Mouse (Mus musculus) liver, embryonic 11.5 days (tissue): ENCODE measurements around the gene Arhgap8. TPM values are rescaled to one million over a fixed set of nuclear protein-coding genes. Genes with fewer than 3 reads are reported as not detected.

Experiments used
- ATAC-seq: fragments of 200-750 bp; cut with Nextera tagmentation; replicated peaks from 2 replicates; pipeline ENCODE4 v1.8.0; 2017; ENCODE audit warnings: moderate number of reproducible peaks, mild to moderate bottlenecking, moderate TSS enrichment, moderate library complexity; ENCODE audit not compliant: low FRiP score
- DNase-seq: peaks from one replicate; pipeline ENCODE4 v3.0.0-alpha.2; 2017; ENCODE audit warnings: low spot score
- H3K27ac ChIP-seq: fragments of 300-500 bp; sonication (generic); 2 replicates; pipeline ENCODE4 v1.5.1; 2014; ENCODE audit warnings: mild to moderate bottlenecking, low read depth, low read length, control low read depth
- H3K27me3 ChIP-seq: fragments of 300-500 bp; sonication (generic); replicated peaks from 2 replicates; pipeline ENCODE4 v1.6.1; 2014; ENCODE audit warnings: low read length, mixed read lengths; ENCODE audit not compliant: control insufficient read depth, insufficient read depth
- H3K36me3 ChIP-seq: fragments of 300-500 bp; sonication (generic); 2 replicates; pipeline ENCODE4 v1.6.1; 2014; ENCODE audit warnings: mild to moderate bottlenecking, low read length, moderate library complexity, mixed read lengths; ENCODE audit not compliant: control insufficient read depth, insufficient read depth
- H3K4me1 ChIP-seq: fragments of 300-500 bp; sonication (generic); replicated peaks from 2 replicates; pipeline ENCODE4 v1.6.1; 2014; ENCODE audit warnings: low read length, mixed read lengths; ENCODE audit not compliant: control insufficient read depth, insufficient read depth
- H3K4me2 ChIP-seq: fragments of 300-500 bp; sonication (generic); 2 replicates; pipeline ENCODE4 v1.6.1; 2014; ENCODE audit warnings: mild to moderate bottlenecking, control low read depth, moderate library complexity
- H3K4me3 ChIP-seq: fragments of 300-500 bp; sonication (generic); 2 replicates; pipeline ENCODE4 v1.5.1; 2014; ENCODE audit warnings: low read depth, low read length, control low read depth
- H3K9ac ChIP-seq: fragments of 300-500 bp; sonication (generic); 2 replicates; pipeline ENCODE4 v1.6.1; 2014; ENCODE audit warnings: low read depth, low read length, control low read depth
- H3K9me3 ChIP-seq: fragments of 300-500 bp; sonication (generic); 2 replicates; pipeline ENCODE4 v1.6.1; 2016; ENCODE audit warnings: low read length, inconsistent platforms, mixed read lengths; ENCODE audit not compliant: control insufficient read depth
- WGBS: fragments of 180-500 bp; shearing (Covaris S2); extraction: QIAGEN DNeasy Blood & Tissue Kit; methylation state at CpG from one replicate; pipeline ENCODE4 v1.1.7; 2014; 5-methylcytosine and 5-hydroxymethylcytosine counted together
- polyA plus RNA-seq: library from polyadenylated mRNA; unstranded; fragments of >200 nt; fragmentation: Nextera tagmentation; extraction: Ambion mirVana; gene quantifications from 2 replicates; pipeline ENCODE4 v1.2.1, GENCODE M21; 2014

The Arhgap8 gene
- polyA plus RNA-seq, 1 experiment from 2014 or later = 0.93 TPM

DNA sequence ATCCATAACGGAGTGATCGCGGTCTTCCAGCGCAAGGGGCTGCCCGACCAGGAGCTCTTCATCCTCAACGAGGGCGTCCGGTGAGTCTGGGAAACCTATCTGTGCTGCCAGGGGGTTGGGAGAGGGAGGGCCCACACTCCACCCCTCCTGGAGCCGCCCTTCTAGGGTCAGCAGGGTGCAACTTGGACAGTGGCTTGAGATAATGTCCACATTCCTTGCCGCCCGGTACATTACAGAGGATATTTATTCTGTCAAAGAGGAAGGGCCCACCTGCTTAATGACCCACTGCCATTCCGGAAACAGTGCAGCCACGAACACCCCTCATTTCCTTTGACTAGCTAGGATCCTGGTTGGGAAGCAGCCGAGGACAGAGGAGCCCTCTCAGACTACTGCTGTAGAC is 31.9 kb upstream of the Arhgap8 start:
- Histone ChIP-seq H3K27ac (no peak overlapping the region), H3K4me3 (no peak overlapping the region), H3K27me3 (no peaks in the 10 kb centered on the region), H3K9ac (no peak overlapping the region), H3K9me3 (no peaks in the 10 kb centered on the region), H3K4me1 (peaks cover 23% of the 10 kb centered on the region), H3K4me2 (no peak overlapping the region), H3K36me3 (peaks cover 29% of the 10 kb centered on the region; the same call in 1 of the 2 replicates)
- ATAC-seq (no peak), DNase-seq (no peak)
- WGBS = 77% methylated on average over 14 of the region's 14 CpGs

- no peak for DNase-seq
- 85% methylated on average over 6 of the region's 6 CpGs for WGBS
These were observed 30.5 kb upstream of the Arhgap8 start for GRCm38 (mm10) chr15:84689356-84689755.

DNA sequence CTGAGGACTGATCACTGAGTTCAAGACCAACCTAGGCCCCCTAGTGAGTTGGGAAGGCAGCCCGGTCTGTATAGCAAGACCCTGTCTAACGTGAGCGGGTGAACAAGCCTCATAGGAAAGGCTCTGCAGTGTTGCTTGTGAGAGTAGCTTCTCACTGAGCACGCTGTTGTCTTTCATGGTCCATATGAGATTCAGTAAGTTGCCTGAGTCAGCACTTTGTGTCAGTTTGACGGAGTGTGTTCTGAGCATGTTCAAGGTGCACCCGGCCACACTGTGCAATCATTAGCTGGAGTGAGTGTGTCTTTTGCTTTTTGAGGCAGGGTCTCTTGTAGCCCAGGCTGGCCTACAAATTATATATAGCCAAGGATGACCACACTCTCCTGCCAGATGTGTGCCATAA is 28.3 kb upstream of the Arhgap8 start:
- Histone ChIP-seq H3K4me3 (no peak overlapping the region), H3K9ac (no peak overlapping the region), H3K27me3 (no peaks in the 10 kb centered on the region), H3K27ac (no peak overlapping the region), H3K4me2 (no peak overlapping the region), H3K36me3 (peaks cover 38% of the 10 kb centered on the region; the same call in 1 of the 2 replicates), H3K4me1 (peaks cover 5% of the 10 kb centered on the region), H3K9me3 (no peaks in the 10 kb centered on the region)
- WGBS = 93% methylated on average over 6 of the region's 6 CpGs
- ATAC-seq = no peak
- no peak for DNase-seq

More at GRCm38 (mm10) chr15:84689356-84689755, 30.5 kb upstream of the Arhgap8 start:
- H3K4me1 ChIP-seq = peaks cover 11% of the 10 kb centered on the region
- no peak overlapping the region for H3K4me3 ChIP-seq
- H3K36me3 ChIP-seq = peaks cover 37% of the 10 kb centered on the region; the same call in 1 of the 2 replicates
- H3K27me3 ChIP-seq = no peaks in the 10 kb centered on the region
- no peak overlapping the region for H3K4me2 ChIP-seq
- no peaks in the 10 kb centered on the region for H3K9me3 ChIP-seq
- H3K27ac ChIP-seq = no peak overlapping the region
- H3K9ac ChIP-seq = no peak overlapping the region
- no peak for ATAC-seq

GRCm38 (mm10) chr15:84692645-84693044 is 27.2 kb upstream of the Arhgap8 start:
- no peak overlapping the region for H3K4me3 ChIP-seq
- H3K27ac ChIP-seq = no peak overlapping the region
- H3K36me3 ChIP-seq = peaks cover 39% of the 10 kb centered on the region; the same call in 1 of the 2 replicates
- no peak for ATAC-seq
- no peaks in the 10 kb centered on the region for H3K27me3 ChIP-seq
- DNase-seq = no peak
- H3K9me3 ChIP-seq = no peaks in the 10 kb centered on the region
- no peaks in the 10 kb centered on the region for H3K4me1 ChIP-seq
- no peak overlapping the region for H3K9ac ChIP-seq
- WGBS = 77% methylated on average over 7 of the region's 7 CpGs
- H3K4me2 ChIP-seq = no peak overlapping the region

DNA sequence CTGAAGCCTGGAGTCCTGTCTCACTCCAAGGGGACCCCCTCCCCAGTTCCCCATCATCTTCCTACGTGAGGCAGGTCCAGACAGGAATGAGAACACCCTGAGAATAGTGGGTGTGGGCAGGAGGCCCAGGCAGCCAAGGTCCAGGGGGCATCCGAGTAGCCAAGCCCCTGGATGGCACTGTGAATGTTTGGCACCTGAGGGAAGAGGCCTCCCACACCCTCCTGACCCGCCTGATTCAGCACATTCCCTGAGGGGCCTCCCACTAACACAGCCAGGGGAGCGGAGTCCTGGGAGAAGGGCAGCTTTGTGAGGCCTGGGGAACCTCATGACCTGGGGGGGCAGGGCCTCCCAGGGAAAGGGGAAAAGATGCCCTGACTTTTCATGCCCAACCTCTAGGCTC is 23.8 kb upstream of the Arhgap8 start:
- DNase-seq (no peak), ATAC-seq (no peak)
- Histone ChIP-seq H3K9ac (no peak overlapping the region), H3K4me3 (no peak overlapping the region), H3K9me3 (no peaks in the 10 kb centered on the region), H3K27me3 (no peaks in the 10 kb centered on the region), H3K36me3 (peaks cover 21% of the 10 kb centered on the region; the same call in 1 of the 2 replicates), H3K27ac (no peak overlapping the region), H3K4me1 (no peaks in the 10 kb centered on the region), H3K4me2 (no peak overlapping the region)
- WGBS = 78% methylated on average over 4 of the region's 4 CpGs

GRCm38 (mm10) chr15:84697611-84698011 is 22.2 kb upstream of the Arhgap8 start:
- no peaks in the 10 kb centered on the region for H3K9me3 ChIP-seq
- DNase-seq = no peak
- H3K4me2 ChIP-seq = no peak overlapping the region
- no peak overlapping the region for H3K27ac ChIP-seq
- peaks cover 10% of the 10 kb centered on the region; the same call in 1 of the 2 replicates for H3K36me3 ChIP-seq
- WGBS = 80% methylated on average over 11 of the region's 11 CpGs
- H3K27me3 ChIP-seq = no peaks in the 10 kb centered on the region
- H3K4me3 ChIP-seq = no peak overlapping the region
- H3K4me1 ChIP-seq = no peaks in the 10 kb centered on the region
- no peak overlapping the region for H3K9ac ChIP-seq
- ATAC-seq = no peak

- Histone ChIP-seq H3K36me3 (peaks cover 10% of the 10 kb centered on the region; the same call in 1 of the 2 replicates), H3K4me2 (no peak overlapping the region), H3K27ac (no peak overlapping the region), H3K27me3 (no peaks in the 10 kb centered on the region), H3K4me3 (no peak overlapping the region), H3K4me1 (no peaks in the 10 kb centered on the region), H3K9ac (no peak overlapping the region), H3K9me3 (no peaks in the 10 kb centered on the region)
- ATAC-seq (no peak), DNase-seq (no peak)
- 66% methylated on average over 2 of the region's 2 CpGs for WGBS
These were observed 21.7 kb upstream of the Arhgap8 start for GRCm38 (mm10) chr15:84698189-84698588.

DNA sequence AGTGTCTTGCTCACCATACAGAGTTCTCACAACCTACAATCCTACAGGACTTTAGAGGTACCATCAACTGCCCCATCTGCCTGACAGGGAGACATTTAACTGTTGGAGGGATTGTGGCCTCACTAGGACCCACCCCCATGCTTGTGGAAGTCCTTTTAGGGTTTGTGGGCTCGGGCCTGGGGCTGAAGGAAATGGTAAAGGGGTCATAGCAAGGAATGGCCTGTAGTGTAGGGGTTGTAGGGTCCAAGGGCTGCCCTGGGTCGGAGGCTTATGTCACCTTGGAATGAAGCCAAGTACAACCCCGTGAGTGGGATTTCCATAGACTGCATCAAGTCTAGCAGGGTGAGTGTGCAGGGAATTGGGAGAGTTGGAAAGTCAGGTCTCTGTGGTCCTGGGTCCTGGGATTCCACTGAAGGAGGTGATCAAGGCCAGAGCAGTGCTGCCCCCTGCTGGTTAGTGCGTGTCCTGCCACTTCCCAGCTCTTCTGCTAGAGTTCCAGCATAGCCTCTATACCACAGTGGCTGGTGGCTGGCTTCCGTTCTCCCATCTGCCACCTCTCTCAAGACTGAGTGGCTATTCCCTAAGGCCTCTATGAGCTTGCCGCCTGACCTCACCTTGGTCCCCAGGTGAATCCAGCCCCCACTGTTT is 19.6 kb upstream of the Arhgap8 start:
- peak; percentile 61 for DNase-seq
- H3K9ac ChIP-seq = no peak overlapping the region
- no peaks in the 10 kb centered on the region for H3K9me3 ChIP-seq
- no peak overlapping the region for H3K4me2 ChIP-seq
- no peak overlapping the region for H3K27ac ChIP-seq
- ATAC-seq = no peak; the same call in 1 of the 2 replicates
- H3K27me3 ChIP-seq = no peaks in the 10 kb centered on the region
- no peak overlapping the region for H3K4me3 ChIP-seq
- peaks cover 3% of the 10 kb centered on the region; the same call in 1 of the 2 replicates for H3K36me3 ChIP-seq
- no peaks in the 10 kb centered on the region for H3K4me1 ChIP-seq
- WGBS = 52% methylated on average over 6 of the region's 6 CpGs

DNA sequence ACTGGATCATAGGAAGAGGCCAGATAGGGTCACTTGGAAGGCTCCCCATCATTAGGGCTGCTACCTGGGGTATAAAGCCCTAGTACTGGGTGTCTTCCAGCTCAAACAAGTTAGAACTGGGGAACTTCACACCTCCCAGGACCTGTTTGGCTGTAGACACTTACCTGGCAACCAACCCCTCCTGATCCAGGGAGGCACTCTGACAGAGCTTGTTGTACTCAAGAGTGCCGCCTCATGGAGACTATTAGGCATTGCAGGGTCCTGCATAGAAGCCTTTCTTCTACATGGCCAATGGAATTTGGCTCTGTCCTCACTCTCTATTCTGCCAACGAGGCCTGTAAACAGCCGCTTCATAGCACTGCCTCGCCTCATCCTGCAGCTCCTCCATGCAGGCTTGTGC is 17.9 kb upstream of the Arhgap8 start:
- no peak overlapping the region for H3K27ac ChIP-seq
- ATAC-seq = no peak
- H3K36me3 ChIP-seq = no peaks in the 10 kb centered on the region; the same call in 1 of the 2 replicates
- no peak overlapping the region for H3K9ac ChIP-seq
- no peak overlapping the region for H3K4me3 ChIP-seq
- no peak overlapping the region for H3K4me2 ChIP-seq
- H3K27me3 ChIP-seq = no peaks in the 10 kb centered on the region
- WGBS = 38% methylated on average over 4 of the region's 4 CpGs
- no peaks in the 10 kb centered on the region for H3K4me1 ChIP-seq
- no peaks in the 10 kb centered on the region for H3K9me3 ChIP-seq
- DNase-seq = no peak
